Mouse (Mus musculus) small intestine, adult 2 months (tissue): Measurements from ENCODE around the gene Axl.

ENCODE experiments used
- CTCF ChIP-seq: fragments of 200-500 bp; IDR thresholded peaks from 2 replicates; pipeline ENCODE4 v1.5.1; 2012; ENCODE audit warnings: low read depth, mild to moderate bottlenecking, control low read depth, inconsistent platforms, low read length, moderate library complexity, mixed read lengths; ENCODE audit not compliant: insufficient replicate concordance, insufficient read length; ENCODE audit errors: extremely low read depth
- POLR2A ChIP-seq: fragments of 200-500 bp; IDR thresholded peaks from 2 replicates; pipeline ENCODE4 v1.6.1; 2012; ENCODE audit warnings: low read depth, mild to moderate bottlenecking, control low read depth, inconsistent platforms, low read length, moderate library complexity

GRCm38 (mm10) chr7:25754439-25754737 is 34.1 kb downstream of the Axl start:
- TF ChIP-seq CTCF (peak; percentile 4; the same call in 1 of the 2 replicates), POLR2A (0 out of 2 replicates have a peak, but pooled peaks have one; percentile 31)
